Mouse (Mus musculus): ENCODE measurements around the gene Ctnna2. TPM values are rescaled to one million over a fixed set of nuclear protein-coding genes. Genes with fewer than 3 reads are reported as not detected.

Gene Ctnna2
- 0.90 and 1.7 TPM in 2 replicates for polyA plus RNA-seq (2016; fragmentation: Nextera tagmentation; extraction: Ambion mirVana)

GRCm38 (mm10) chr6:77979241-77979961, at the start of gene Ctnna2:
Gene Ctnna2 (minus strand): TSS chr6:77979699.
- WGBS, result under 1% methylated on average over 54 of the region's 58 CpGs

GRCm38 (mm10) chr6:77980137-77981052, 896 bp upstream of the Ctnna2 start:
- Histone ChIP-seq H3K4me3 (peak overlapping the region; percentile 65), H3K27me3 (ENCODE audit: low read depth, poor library complexity, severe bottlenecking) (0 out of 2 replicates have a peak, but pooled peaks cover 4% of the 10 kb centered on the region), H3K9me3 (replicated peaks) (no peaks in the 10 kb centered on the region), H3K27ac (no peak overlapping the region), H3K4me1 (peaks cover 10% of the 10 kb centered on the region), H3K36me3 (no peaks in the 10 kb centered on the region)
- 17% methylated on average over 15 of the region's 15 CpGs for WGBS
- peak; percentile 45 for DNase-seq (ENCODE audit: low spot score)

More at GRCm38 (mm10) chr6:77979241-77979961, at the start of gene Ctnna2:
- Histone ChIP-seq H3K27me3 (ENCODE audit: low read depth, poor library complexity, severe bottlenecking) (0 out of 2 replicates have a peak, but pooled peaks cover 4% of the 10 kb centered on the region), H3K27ac (peak within 1 kb of the TSS; percentile 74), H3K4me3 (peak within 1 kb of the TSS; percentile 65), H3K36me3 (no peaks in the 10 kb centered on the region), H3K4me1 (peaks cover 10% of the 10 kb centered on the region), H3K9me3 (replicated peaks) (no peaks in the 10 kb centered on the region)
- peak; percentile 91 for DNase-seq (ENCODE audit: low spot score)

GRCm38 (mm10) chr6:77978476-77979240, 841 bp downstream of the Ctnna2 start:
- peak overlapping the region; percentile 65 for H3K4me3 ChIP-seq
- H3K36me3 ChIP-seq, result no peaks in the 10 kb centered on the region
- no peaks in the 10 kb centered on the region for H3K9me3 ChIP-seq (replicated peaks)
- H3K4me1 ChIP-seq, result peaks cover 10% of the 10 kb centered on the region
- DNase-seq (ENCODE audit: low spot score), result no peak
- 19% methylated on average over 10 of the region's 10 CpGs for WGBS
- peak overlapping the region; percentile 74 for H3K27ac ChIP-seq
- 0 out of 2 replicates have a peak, but pooled peaks cover 4% of the 10 kb centered on the region for H3K27me3 ChIP-seq (ENCODE audit: low read depth, poor library complexity, severe bottlenecking)

- Histone ChIP-seq H3K9me3 (replicated peaks) (no peaks in the 10 kb centered on the region), H3K27ac (no peak overlapping the region), H3K36me3 (no peaks in the 10 kb centered on the region), H3K4me1 (no peaks in the 10 kb centered on the region), H3K4me3 (no peak overlapping the region), H3K27me3 (ENCODE audit: low read depth, poor library complexity, severe bottlenecking) (no peaks in the 10 kb centered on the region)
- DNase-seq (ENCODE audit: low spot score), result no peak
- WGBS, result 77% methylated on average over 10 of the region's 10 CpGs
Measured at GRCm38 (mm10) chr6:77970545-77971242, 8.8 kb downstream of the Ctnna2 start.

- H3K27me3 ChIP-seq (ENCODE audit: low read depth, poor library complexity, severe bottlenecking), result no peaks in the 10 kb centered on the region
- no peaks in the 10 kb centered on the region for H3K4me1 ChIP-seq
- H3K36me3 ChIP-seq, result no peaks in the 10 kb centered on the region
- DNase-seq (ENCODE audit: low spot score), result no peak
- WGBS, result 53% methylated on average over 4 of the region's 4 CpGs
- no peak overlapping the region for H3K27ac ChIP-seq
- H3K4me3 ChIP-seq, result no peak overlapping the region
- no peaks in the 10 kb centered on the region for H3K9me3 ChIP-seq (replicated peaks)
Measured at GRCm38 (mm10) chr6:77969774-77970173, 9.7 kb downstream of the Ctnna2 start.

GRCm38 (mm10) chr6:77962011-77962410, 17.5 kb downstream of the Ctnna2 start:
- Histone ChIP-seq H3K27me3 (ENCODE audit: low read depth, poor library complexity, severe bottlenecking) (no peaks in the 10 kb centered on the region), H3K4me1 (no peaks in the 10 kb centered on the region), H3K9me3 (replicated peaks) (no peaks in the 10 kb centered on the region), H3K27ac (no peak overlapping the region), H3K4me3 (no peak overlapping the region), H3K36me3 (no peaks in the 10 kb centered on the region)
- 85% methylated on average over 1 of the region's 1 CpGs for WGBS
- no peak for DNase-seq (ENCODE audit: low spot score)

- Histone ChIP-seq H3K4me3 (no peak overlapping the region), H3K27ac (no peak overlapping the region), H3K27me3 (ENCODE audit: low read depth, poor library complexity, severe bottlenecking) (no peaks in the 10 kb centered on the region), H3K36me3 (no peaks in the 10 kb centered on the region), H3K4me1 (no peaks in the 10 kb centered on the region), H3K9me3 (replicated peaks) (no peaks in the 10 kb centered on the region)
- DNase-seq (ENCODE audit: low spot score), result no peak
- 92% methylated on average over 4 of the region's 4 CpGs for WGBS
Measured at GRCm38 (mm10) chr6:77951276-77951675, 28.2 kb downstream of the Ctnna2 start.

GRCm38 (mm10) chr6:77950690-77951089, 28.8 kb downstream of the Ctnna2 start:
- no peaks in the 10 kb centered on the region for H3K4me1 ChIP-seq
- H3K9me3 ChIP-seq (replicated peaks), result no peaks in the 10 kb centered on the region
- no peak overlapping the region for H3K27ac ChIP-seq
- 90% methylated on average over 2 of the region's 2 CpGs for WGBS
- H3K27me3 ChIP-seq (ENCODE audit: low read depth, poor library complexity, severe bottlenecking), result no peaks in the 10 kb centered on the region
- no peak overlapping the region for H3K4me3 ChIP-seq
- H3K36me3 ChIP-seq, result no peaks in the 10 kb centered on the region
- DNase-seq (ENCODE audit: low spot score), result no peak

- no peak overlapping the region for H3K4me3 ChIP-seq
- no peak for DNase-seq (ENCODE audit: low spot score)
- no peaks in the 10 kb centered on the region for H3K27me3 ChIP-seq (ENCODE audit: low read depth, poor library complexity, severe bottlenecking)
- H3K9me3 ChIP-seq (replicated peaks), result no peaks in the 10 kb centered on the region
- no peaks in the 10 kb centered on the region for H3K4me1 ChIP-seq
- no peaks in the 10 kb centered on the region for H3K36me3 ChIP-seq
- H3K27ac ChIP-seq, result no peak overlapping the region
- WGBS, result 82% methylated on average over 3 of the region's 3 CpGs
Measured at GRCm38 (mm10) chr6:77929375-77929774, 50.1 kb downstream of the Ctnna2 start.

GRCm38 (mm10) chr6:77873150-77873549, 106.3 kb downstream of the Ctnna2 start:
- no peak overlapping the region for H3K4me3 ChIP-seq

GRCm38 (mm10) chr6:77869313-77869712, 110.2 kb downstream of the Ctnna2 start:
- Histone ChIP-seq H3K27ac (no peak overlapping the region), H3K4me1 (no peaks in the 10 kb centered on the region; the same call in 1 of the 2 replicates), H3K4me3 (no peak overlapping the region), H3K27me3 (ENCODE audit: low read depth, poor library complexity, severe bottlenecking) (no peaks in the 10 kb centered on the region), H3K36me3 (no peaks in the 10 kb centered on the region), H3K9me3 (replicated peaks) (no peaks in the 10 kb centered on the region)
- 31% methylated on average over 2 of the region's 2 CpGs for WGBS
- no peak for DNase-seq (ENCODE audit: low spot score)

More at GRCm38 (mm10) chr6:77873150-77873549, 106.3 kb downstream of the Ctnna2 start:
- no peaks in the 10 kb centered on the region; the same call in 1 of the 2 replicates for H3K4me1 ChIP-seq
- no peaks in the 10 kb centered on the region for H3K27me3 ChIP-seq (ENCODE audit: low read depth, poor library complexity, severe bottlenecking)
- no peaks in the 10 kb centered on the region for H3K9me3 ChIP-seq (replicated peaks)
- DNase-seq (ENCODE audit: low spot score), result no peak
- H3K36me3 ChIP-seq, result no peaks in the 10 kb centered on the region
- H3K27ac ChIP-seq, result no peak overlapping the region
- WGBS, result 97% methylated on average over 2 of the region's 2 CpGs

- no peaks in the 10 kb centered on the region; the same call in 1 of the 2 replicates for H3K4me1 ChIP-seq
- H3K9me3 ChIP-seq (replicated peaks), result no peaks in the 10 kb centered on the region
- no peak overlapping the region for H3K27ac ChIP-seq
- H3K27me3 ChIP-seq (ENCODE audit: low read depth, poor library complexity, severe bottlenecking), result no peaks in the 10 kb centered on the region
- no peak overlapping the region for H3K4me3 ChIP-seq
- DNase-seq (ENCODE audit: low spot score), result no peak
- WGBS, result 27% methylated on average over 3 of the region's 3 CpGs
- H3K36me3 ChIP-seq, result no peaks in the 10 kb centered on the region
Measured at GRCm38 (mm10) chr6:77868119-77868518, 111.4 kb downstream of the Ctnna2 start.

Data from limb, embryonic 10.5 days (tissue).